In genomic region chr4:76144333-76144732, GRCm38 (mm10) we compare ENCODE assay signal across 15 mouse cellular contexts.
"Had no signal": no experiment of that assay in that cellular context is flagged by ENCODE, and none has a peak within 500 bp of the region (broad histone marks: within the 10 kb centered on the region; RNA-seq: fewer than 3 reads in every experiment).

No protein-coding gene starts in this region.

- H3K27me3 ChIP-seq: liver, embryonic 15.5 days; neural tube, embryonic 15.5 days; stomach, embryonic 15.5 days had no signal

- H3K9ac ChIP-seq: liver, embryonic 15.5 days; neural tube, embryonic 15.5 days; stomach, embryonic 15.5 days had no signal

- H3K36me3 ChIP-seq: limb, embryonic 10.5 days; liver, embryonic 15.5 days; neural tube, embryonic 15.5 days; stomach, embryonic 15.5 days had no signal

- DNase-seq: kidney, adult 8-10 months; kidney, postnatal 25 days; lung, adult 2 months; lung, postnatal 4 days; right cerebral cortex, postnatal 14 days; thymus, postnatal 36 days had no signal

- H3K4me1 ChIP-seq: limb, embryonic 10.5 days; liver, embryonic 15.5 days; neural tube, embryonic 15.5 days; stomach, embryonic 15.5 days had no signal

- H3K4me2 ChIP-seq: liver, embryonic 11.5 days; liver, embryonic 15.5 days; neural tube, embryonic 15.5 days; stomach, embryonic 15.5 days had no signal

- H3K27ac ChIP-seq: left cerebral cortex, adult 2 months; limb, embryonic 10.5 days; liver, embryonic 15.5 days; neural tube, embryonic 15.5 days; stomach, embryonic 15.5 days had no signal

- H3K9me3 ChIP-seq: limb, embryonic 10.5 days; liver, embryonic 15.5 days; neural tube, embryonic 15.5 days; stomach, embryonic 15.5 days had no signal

- ATAC-seq: intestine, postnatal 0 days; lung, postnatal 0 days had no signal

- H3K4me3 ChIP-seq: left cerebral cortex, adult 2 months; limb, embryonic 10.5 days; liver, embryonic 15.5 days; myocyte; neural tube, embryonic 15.5 days; stomach, embryonic 15.5 days had no signal
